Mouse (Mus musculus) T-cell, adult 66 days (primary cell): ENCODE data around the gene Zfp706. TPM values are rescaled to one million over a fixed set of nuclear protein-coding genes. Genes with fewer than 3 reads are reported as not detected.

Experiments used
- total RNA-seq, 2 experiments: library from RNA; stranded (reverse); gene quantifications; 3 replicates in 1 of 2; 4 replicates in 1 of 2; pipeline ENCODE4 v1.2.4; 2023

Gene Zfp706
- 100 to 1,000 TPM; 132 to 144 TPM for total RNA-seq

GRCm38 (mm10) chr15:37007233-37007958 lies at the start of gene Zfp706:
Zfp706 (minus strand) TSS chr15:37007773.

